Mouse (Mus musculus): ENCODE measurements around the gene Vash1. TPM values are rescaled to one million over a fixed set of nuclear protein-coding genes. Genes with fewer than 3 reads are reported as not detected.
A peak's percentile ranks its signal among the peaks of the same experiment; 100 is the strongest.

Gene Vash1
- polyA plus RNA-seq, 1 experiment from 2014 or later: 5.5 TPM

- 21% methylated on average over 12 of the region's 12 CpGs for WGBS
- no peak for ATAC-seq
- Histone ChIP-seq H3K4me1 (ENCODE audit: control insufficient read depth, insufficient read depth, low read length) (peaks cover 4% of the 10 kb centered on the region; the same call in 1 of the 2 replicates), H3K9ac (ENCODE audit: low read depth, low read length) (peak overlapping the region; percentile 79), H3K4me3 (ENCODE audit: low read length) (peak overlapping the region; percentile 78), H3K36me3 (ENCODE audit: control insufficient read depth, insufficient read depth, low read length) (no peaks in the 10 kb centered on the region), H3K27ac (ENCODE audit: low read length) (no peak overlapping the region), H3K27me3 (replicated peaks; ENCODE audit: control insufficient read depth, insufficient read depth, low read length) (no peaks in the 10 kb centered on the region), H3K4me2 (ENCODE audit: low read depth, low read length) (peak overlapping the region; percentile 100), H3K9me3 (ENCODE audit: control insufficient read depth, low read length) (no peaks in the 10 kb centered on the region)
Observed at GRCm38 (mm10) chr12:86679991-86680491, 1.5 kb downstream of the Vash1 start.

GRCm38 (mm10) chr12:86680591-86681193, 2.2 kb downstream of the Vash1 start:
- 27% methylated on average over 11 of the region's 11 CpGs for WGBS
- Histone ChIP-seq H3K4me3 (ENCODE audit: low read length) (peak overlapping the region; percentile 78), H3K4me1 (ENCODE audit: control insufficient read depth, insufficient read depth, low read length) (peaks cover 4% of the 10 kb centered on the region; the same call in 1 of the 2 replicates), H3K9me3 (ENCODE audit: control insufficient read depth, low read length) (no peaks in the 10 kb centered on the region), H3K9ac (ENCODE audit: low read depth, low read length) (peak overlapping the region; percentile 79), H3K27me3 (replicated peaks; ENCODE audit: control insufficient read depth, insufficient read depth, low read length) (no peaks in the 10 kb centered on the region), H3K27ac (ENCODE audit: low read length) (no peak overlapping the region), H3K36me3 (ENCODE audit: control insufficient read depth, insufficient read depth, low read length) (no peaks in the 10 kb centered on the region), H3K4me2 (ENCODE audit: low read depth, low read length) (peak overlapping the region; percentile 100)
- no peak for ATAC-seq

- no peaks in the 10 kb centered on the region for H3K9me3 ChIP-seq (ENCODE audit: control insufficient read depth, low read length)
- no peak for ATAC-seq
- WGBS: 79% methylated on average over 9 of the region's 9 CpGs
- H3K4me2 ChIP-seq (ENCODE audit: low read depth, low read length): no peak overlapping the region
- no peaks in the 10 kb centered on the region for H3K36me3 ChIP-seq (ENCODE audit: control insufficient read depth, insufficient read depth, low read length)
- H3K4me3 ChIP-seq (ENCODE audit: low read length): no peak overlapping the region; the same call in 1 of the 2 replicates
- no peaks in the 10 kb centered on the region for H3K27me3 ChIP-seq (replicated peaks; ENCODE audit: control insufficient read depth, insufficient read depth, low read length)
- H3K4me1 ChIP-seq (ENCODE audit: control insufficient read depth, insufficient read depth, low read length): peaks cover 4% of the 10 kb centered on the region; the same call in 1 of the 2 replicates
- no peak overlapping the region for H3K27ac ChIP-seq (ENCODE audit: low read length)
- H3K9ac ChIP-seq (ENCODE audit: low read depth, low read length): no peak overlapping the region
Observed at GRCm38 (mm10) chr12:86681626-86682025, 3.1 kb downstream of the Vash1 start.

GRCm38 (mm10) chr12:86682178-86682577, 3.7 kb downstream of the Vash1 start:
- Histone ChIP-seq H3K36me3 (ENCODE audit: control insufficient read depth, insufficient read depth, low read length) (no peaks in the 10 kb centered on the region), H3K4me2 (ENCODE audit: low read depth, low read length) (no peak overlapping the region), H3K4me3 (ENCODE audit: low read length) (no peak overlapping the region), H3K4me1 (ENCODE audit: control insufficient read depth, insufficient read depth, low read length) (peaks cover 4% of the 10 kb centered on the region; the same call in 1 of the 2 replicates), H3K9me3 (ENCODE audit: control insufficient read depth, low read length) (no peaks in the 10 kb centered on the region), H3K27ac (ENCODE audit: low read length) (no peak overlapping the region), H3K27me3 (replicated peaks; ENCODE audit: control insufficient read depth, insufficient read depth, low read length) (no peaks in the 10 kb centered on the region), H3K9ac (ENCODE audit: low read depth, low read length) (no peak overlapping the region)
- no peak for ATAC-seq
- 70% methylated on average over 8 of the region's 8 CpGs for WGBS

- no peaks in the 10 kb centered on the region for H3K27me3 ChIP-seq (replicated peaks; ENCODE audit: control insufficient read depth, insufficient read depth, low read length)
- H3K4me1 ChIP-seq (ENCODE audit: control insufficient read depth, insufficient read depth, low read length): peaks cover 4% of the 10 kb centered on the region; the same call in 1 of the 2 replicates
- no peak for ATAC-seq
- H3K27ac ChIP-seq (ENCODE audit: low read length): no peak overlapping the region
- no peaks in the 10 kb centered on the region for H3K36me3 ChIP-seq (ENCODE audit: control insufficient read depth, insufficient read depth, low read length)
- no peaks in the 10 kb centered on the region for H3K9me3 ChIP-seq (ENCODE audit: control insufficient read depth, low read length)
- no peak overlapping the region for H3K4me2 ChIP-seq (ENCODE audit: low read depth, low read length)
- H3K4me3 ChIP-seq (ENCODE audit: low read length): no peak overlapping the region
- no peak overlapping the region for H3K9ac ChIP-seq (ENCODE audit: low read depth, low read length)
- WGBS: 64% methylated on average over 7 of the region's 7 CpGs
Observed at GRCm38 (mm10) chr12:86683698-86684097, 5.2 kb downstream of the Vash1 start.

- Histone ChIP-seq H3K4me2 (ENCODE audit: low read depth, low read length) (no peak overlapping the region), H3K4me1 (ENCODE audit: control insufficient read depth, insufficient read depth, low read length) (peaks cover 1% of the 10 kb centered on the region; the same call in 1 of the 2 replicates), H3K27ac (ENCODE audit: low read length) (no peak overlapping the region), H3K27me3 (replicated peaks; ENCODE audit: control insufficient read depth, insufficient read depth, low read length) (no peaks in the 10 kb centered on the region), H3K9me3 (ENCODE audit: control insufficient read depth, low read length) (no peaks in the 10 kb centered on the region), H3K4me3 (ENCODE audit: low read length) (no peak overlapping the region), H3K9ac (ENCODE audit: low read depth, low read length) (no peak overlapping the region), H3K36me3 (ENCODE audit: control insufficient read depth, insufficient read depth, low read length) (no peaks in the 10 kb centered on the region)
- WGBS: 77% methylated on average over 9 of the region's 9 CpGs
- ATAC-seq: no peak
Observed at GRCm38 (mm10) chr12:86685275-86685674, 6.8 kb downstream of the Vash1 start.

- 82% methylated on average over 9 of the region's 13 CpGs for WGBS
- peak overlapping the region; percentile 24; the same call in 1 of the 2 replicates for H3K27ac ChIP-seq (ENCODE audit: low read length)
Observed at GRCm38 (mm10) chr12:86686551-86687330, 8.2 kb downstream of the Vash1 start.

GRCm38 (mm10) chr12:86687445-86687955, 9.0 kb downstream of the Vash1 start:
- ATAC-seq: no peak
- WGBS: 71% methylated on average over 4 of the region's 4 CpGs
- Histone ChIP-seq H3K4me2 (ENCODE audit: low read depth, low read length) (no peak overlapping the region), H3K4me1 (ENCODE audit: control insufficient read depth, insufficient read depth, low read length) (no peaks in the 10 kb centered on the region), H3K27me3 (replicated peaks; ENCODE audit: control insufficient read depth, insufficient read depth, low read length) (no peaks in the 10 kb centered on the region), H3K4me3 (ENCODE audit: low read length) (no peak overlapping the region), H3K9ac (ENCODE audit: low read depth, low read length) (no peak overlapping the region), H3K9me3 (ENCODE audit: control insufficient read depth, low read length) (no peaks in the 10 kb centered on the region), H3K27ac (ENCODE audit: low read length) (peak overlapping the region; percentile 31), H3K36me3 (ENCODE audit: control insufficient read depth, insufficient read depth, low read length) (no peaks in the 10 kb centered on the region)

More at GRCm38 (mm10) chr12:86686551-86687330, 8.2 kb downstream of the Vash1 start:
- Histone ChIP-seq H3K36me3 (ENCODE audit: control insufficient read depth, insufficient read depth, low read length) (no peaks in the 10 kb centered on the region), H3K9ac (ENCODE audit: low read depth, low read length) (no peak overlapping the region), H3K9me3 (ENCODE audit: control insufficient read depth, low read length) (no peaks in the 10 kb centered on the region), H3K4me1 (ENCODE audit: control insufficient read depth, insufficient read depth, low read length) (no peaks in the 10 kb centered on the region), H3K4me2 (ENCODE audit: low read depth, low read length) (no peak overlapping the region), H3K27me3 (replicated peaks; ENCODE audit: control insufficient read depth, insufficient read depth, low read length) (no peaks in the 10 kb centered on the region), H3K4me3 (ENCODE audit: low read length) (no peak overlapping the region)
- ATAC-seq: no peak

- no peaks in the 10 kb centered on the region for H3K36me3 ChIP-seq (ENCODE audit: control insufficient read depth, insufficient read depth, low read length)
- no peak overlapping the region for H3K9ac ChIP-seq (ENCODE audit: low read depth, low read length)
- H3K4me1 ChIP-seq (ENCODE audit: control insufficient read depth, insufficient read depth, low read length): no peaks in the 10 kb centered on the region
- no peaks in the 10 kb centered on the region for H3K27me3 ChIP-seq (replicated peaks; ENCODE audit: control insufficient read depth, insufficient read depth, low read length)
- 82% methylated on average over 4 of the region's 4 CpGs for whole genome bisulfite sequencing
- H3K4me3 ChIP-seq (ENCODE audit: low read length): no peak overlapping the region
- H3K27ac ChIP-seq (ENCODE audit: low read length): peak overlapping the region; percentile 31
- H3K4me2 ChIP-seq (ENCODE audit: low read depth, low read length): no peak overlapping the region
- no peaks in the 10 kb centered on the region for H3K9me3 ChIP-seq (ENCODE audit: control insufficient read depth, low read length)
- ATAC-seq: peak; percentile 60
Observed at GRCm38 (mm10) chr12:86687971-86688573, 9.6 kb downstream of the Vash1 start.

Measured in intestine, embryonic 16.5 days (tissue).